Mouse (Mus musculus) mature B cell (primary cell): ENCODE measurements around the gene Nrg3.
"Not testable (repeated sequence)": the region's sequence is repeated elsewhere in the genome, so short reads cannot be mapped to it uniquely, and the experiment has no call there.

Source experiments
- in situ Hi-C: fragments of 300-500 bp; cut with MboI; formaldehyde crosslinking; loops from 2 replicates; pipeline ENCODE4 v1.14.3; 2019

Nrg3 gene

GRCm38 (mm10) chr14:39211472-39211871, 261.4 kb downstream of the Nrg3 start:
- in situ Hi-C loops = no loop called here

- in situ Hi-C loops = no loop called here
Observed at GRCm38 (mm10) chr14:39191946-39192345, 280.9 kb downstream of the Nrg3 start.

- in situ Hi-C loops = no loop called here
Observed at GRCm38 (mm10) chr14:39173709-39174108, 299.2 kb downstream of the Nrg3 start.

GRCm38 (mm10) chr14:39160140-39160539, 312.7 kb downstream of the Nrg3 start:
- in situ Hi-C loops = no loop called here

GRCm38 (mm10) chr14:39155462-39155861, 317.4 kb downstream of the Nrg3 start:
- in situ Hi-C loops = no loop called here

- in situ Hi-C loops = no loop called here
Observed at GRCm38 (mm10) chr14:39129766-39130165, 343.1 kb downstream of the Nrg3 start.

- in situ Hi-C loops = no loop called here
Observed at GRCm38 (mm10) chr14:39117977-39118376, 354.9 kb downstream of the Nrg3 start.

- in situ Hi-C loops = not testable (repeated sequence)
Observed at GRCm38 (mm10) chr14:39116522-39117231, 356.2 kb downstream of the Nrg3 start.

GRCm38 (mm10) chr14:39109566-39109965, 363.3 kb downstream of the Nrg3 start:
- in situ Hi-C loops = no loop called here

- in situ Hi-C loops = no loop called here
Observed at GRCm38 (mm10) chr14:39106776-39107175, 366.1 kb downstream of the Nrg3 start.

- in situ Hi-C loops = no loop called here
Observed at GRCm38 (mm10) chr14:39095219-39095618, 377.7 kb downstream of the Nrg3 start.

- in situ Hi-C loops = no loop called here
Observed at GRCm38 (mm10) chr14:39079461-39079860, 393.4 kb downstream of the Nrg3 start.

- in situ Hi-C loops = no loop called here
Observed at GRCm38 (mm10) chr14:39051542-39051941, 421.3 kb downstream of the Nrg3 start.

GRCm38 (mm10) chr14:39049021-39049420, 423.9 kb downstream of the Nrg3 start:
- in situ Hi-C loops = no loop called here

- in situ Hi-C loops = no loop called here
Observed at GRCm38 (mm10) chr14:39044290-39044689, 428.6 kb downstream of the Nrg3 start.

GRCm38 (mm10) chr14:39043793-39044192, 429.1 kb downstream of the Nrg3 start:
- in situ Hi-C loops = no loop called here

- in situ Hi-C loops = no loop called here
Observed at GRCm38 (mm10) chr14:39043384-39043783, 429.5 kb downstream of the Nrg3 start.

- in situ Hi-C loops = no loop called here
Observed at GRCm38 (mm10) chr14:39039046-39039445, 433.8 kb downstream of the Nrg3 start.

GRCm38 (mm10) chr14:39034482-39034881, 438.4 kb downstream of the Nrg3 start:
- in situ Hi-C loops = no loop called here

- in situ Hi-C loops = no loop called here
Observed at GRCm38 (mm10) chr14:39023065-39023464, 449.8 kb downstream of the Nrg3 start.

GRCm38 (mm10) chr14:39014126-39014525, 458.8 kb downstream of the Nrg3 start:
- in situ Hi-C loops = no loop called here

- in situ Hi-C loops = no loop called here
Observed at GRCm38 (mm10) chr14:38997843-38998242, 475.0 kb downstream of the Nrg3 start.

GRCm38 (mm10) chr14:38992574-38992866, 480.4 kb downstream of the Nrg3 start:
- in situ Hi-C loops = no loop called here

GRCm38 (mm10) chr14:38991847-38992573, 480.9 kb downstream of the Nrg3 start:
- in situ Hi-C loops = no loop called here
